Mouse (Mus musculus) intestine, embryonic 16.5 days (tissue): Measurements from ENCODE around the gene Primpol. TPM values are rescaled to one million over a fixed set of nuclear protein-coding genes. Genes with fewer than 3 reads are reported as not detected.

Experiments
- ATAC-seq: fragments of 200-750 bp; cut with Nextera tagmentation; 2 replicates; pipeline ENCODE4 v1.8.0; 2017; ENCODE audit warnings: moderate TSS enrichment, moderate library complexity
- H3K27ac ChIP-seq: fragments of 300-500 bp; sonication (generic); 2 replicates; pipeline ENCODE4 v1.5.1; 2014; ENCODE audit warnings: mild to moderate bottlenecking, low read length
- H3K27me3 ChIP-seq: fragments of 300-500 bp; sonication (generic); replicated peaks from 2 replicates; pipeline ENCODE4 v1.6.1; 2014; ENCODE audit warnings: low read length, control low read depth, mixed read lengths; ENCODE audit not compliant: control insufficient read depth, insufficient read depth
- H3K36me3 ChIP-seq: fragments of 300-500 bp; sonication (generic); 2 replicates; pipeline ENCODE4 v1.6.1; 2014; ENCODE audit warnings: low read length, control low read depth; ENCODE audit not compliant: control insufficient read depth, insufficient read depth
- H3K4me1 ChIP-seq: fragments of 300-500 bp; sonication (generic); 2 replicates; pipeline ENCODE4 v1.6.1; 2014; ENCODE audit warnings: low read length, control low read depth, mixed read lengths; ENCODE audit not compliant: control insufficient read depth, insufficient read depth
- H3K4me2 ChIP-seq: fragments of 300-500 bp; sonication (generic); 2 replicates; pipeline ENCODE4 v1.6.1; 2014; ENCODE audit warnings: low read depth, low read length, control low read depth
- H3K4me3 ChIP-seq: fragments of 300-500 bp; sonication (generic); 2 replicates; pipeline ENCODE4 v1.5.1; 2014; ENCODE audit warnings: mild to moderate bottlenecking, low read length
- H3K9ac ChIP-seq: fragments of 300-500 bp; sonication (generic); 2 replicates; pipeline ENCODE4 v1.6.1; 2014; ENCODE audit warnings: low read depth, low read length
- H3K9me3 ChIP-seq: fragments of 300-500 bp; sonication (generic); 2 replicates; pipeline ENCODE4 v1.6.1; 2016; ENCODE audit warnings: low read length, control low read depth; ENCODE audit not compliant: control insufficient read depth
- WGBS: fragments of 180-500 bp; shearing (Covaris S2); extraction: QIAGEN DNeasy Blood & Tissue Kit; methylation state at CpG from one replicate; pipeline ENCODE4 v1.1.7; 2014; 5-methylcytosine and 5-hydroxymethylcytosine counted together
- polyA plus RNA-seq: library from polyadenylated mRNA; unstranded; fragments of >200 nt; fragmentation: Nextera tagmentation; extraction: Ambion mirVana; gene quantifications from 2 replicates; pipeline ENCODE4 v1.2.1, GENCODE M21; 2015

Primpol gene
- polyA plus RNA-seq, 1 experiment from 2014 or later: 15.2 TPM

GRCm38 (mm10) chr8:46573964-46574363, 43.0 kb downstream of the Primpol start:
- Histone ChIP-seq H3K4me2 (no peak overlapping the region), H3K4me3 (no peak overlapping the region), H3K36me3 (peaks cover 10% of the 10 kb centered on the region; the same call in 1 of the 2 replicates), H3K4me1 (peaks cover 7% of the 10 kb centered on the region), H3K27me3 (no peaks in the 10 kb centered on the region), H3K9me3 (no peaks in the 10 kb centered on the region), H3K27ac (no peak overlapping the region), H3K9ac (no peak overlapping the region)
- ATAC-seq: 0 out of 2 replicates have a peak, but pooled peaks have one; percentile 32
- 82% methylated on average over 2 of the region's 2 CpGs for WGBS

GRCm38 (mm10) chr8:46573446-46573845, 43.6 kb downstream of the Primpol start:
- ATAC-seq: no peak
- Histone ChIP-seq H3K4me2 (no peak overlapping the region), H3K27ac (no peak overlapping the region), H3K4me1 (peaks cover 7% of the 10 kb centered on the region), H3K4me3 (no peak overlapping the region), H3K9me3 (no peaks in the 10 kb centered on the region), H3K9ac (no peak overlapping the region), H3K27me3 (no peaks in the 10 kb centered on the region), H3K36me3 (peaks cover 7% of the 10 kb centered on the region; the same call in 1 of the 2 replicates)
- 97% methylated on average over 2 of the region's 2 CpGs for WGBS

DNA sequence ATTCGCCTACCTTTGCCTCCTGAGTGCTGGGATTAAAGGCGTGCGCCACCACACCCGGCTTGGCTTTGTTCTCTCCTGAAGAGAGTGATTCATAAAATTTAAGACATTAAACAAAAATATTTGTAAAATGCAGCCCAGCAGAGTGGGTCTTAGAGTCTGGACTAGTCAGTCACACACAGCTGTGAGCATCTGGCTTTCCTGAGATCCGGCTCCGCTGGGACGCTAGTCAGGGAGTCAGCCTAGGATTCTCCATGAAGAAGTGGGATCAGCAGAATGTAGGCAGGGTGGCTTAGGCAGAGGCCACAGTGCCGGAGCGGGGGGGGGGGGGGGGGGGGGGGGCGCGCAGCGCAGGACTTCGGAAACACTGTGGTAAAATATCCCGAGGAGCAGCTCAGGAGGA, 46.3 kb downstream of the Primpol start:
- 71% methylated on average over 10 of the region's 14 CpGs for WGBS
- H3K4me2 ChIP-seq: no peak overlapping the region
- no peaks in the 10 kb centered on the region for H3K9me3 ChIP-seq
- peaks cover 2% of the 10 kb centered on the region; the same call in 1 of the 2 replicates for H3K36me3 ChIP-seq
- no peak overlapping the region for H3K4me3 ChIP-seq
- H3K27me3 ChIP-seq: no peaks in the 10 kb centered on the region
- peaks cover 7% of the 10 kb centered on the region for H3K4me1 ChIP-seq
- H3K27ac ChIP-seq: 0 out of 2 replicates have a peak overlapping the region, but pooled peaks have one; percentile 60
- ATAC-seq: peak; percentile 45
- no peak overlapping the region for H3K9ac ChIP-seq

DNA sequence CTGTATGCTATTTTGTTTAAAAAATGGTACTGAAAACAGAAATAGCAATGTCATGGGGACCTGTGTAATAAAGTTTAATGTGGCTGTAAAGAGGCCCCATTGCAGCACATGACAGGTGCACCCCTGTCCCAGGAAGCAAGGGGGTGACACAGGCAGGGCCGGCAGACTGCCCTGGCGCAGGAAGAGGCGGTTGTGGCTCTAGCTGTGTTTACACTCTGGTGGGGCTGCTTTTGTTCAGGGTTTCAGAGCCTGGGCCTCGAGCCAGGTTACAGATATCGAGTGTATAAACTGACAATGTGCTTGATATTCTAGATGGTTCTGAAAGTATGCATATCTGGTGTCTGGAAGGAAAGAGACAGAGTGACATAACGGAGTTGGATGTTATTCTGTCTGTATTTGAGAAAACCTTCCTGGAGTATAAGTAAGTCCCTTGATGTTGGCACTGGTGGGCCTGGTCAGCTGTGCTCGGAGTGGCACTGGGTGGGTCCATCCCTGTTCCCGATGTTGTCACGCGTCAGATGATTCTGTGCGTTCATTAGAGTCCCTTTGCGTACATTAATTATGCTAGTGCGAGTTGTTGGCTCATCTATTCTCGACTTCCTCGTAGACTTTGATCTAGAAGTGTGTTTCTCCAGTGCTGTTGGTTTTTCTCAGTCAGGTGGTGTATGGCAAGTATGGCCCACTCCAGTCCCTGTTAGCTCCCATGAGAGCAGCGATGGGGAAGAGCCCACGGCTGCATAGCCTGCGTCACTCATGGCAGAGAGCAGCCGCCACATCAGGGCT, 47.2 kb downstream of the Primpol start:
- H3K36me3 ChIP-seq: no peaks in the 10 kb centered on the region
- H3K27ac ChIP-seq: peak overlapping the region; percentile 60
- H3K4me3 ChIP-seq: no peak overlapping the region
- peak; percentile 84 for ATAC-seq
- no peaks in the 10 kb centered on the region for H3K9me3 ChIP-seq
- H3K4me2 ChIP-seq: no peak overlapping the region
- 67% methylated on average over 19 of the region's 19 CpGs for WGBS
- H3K27me3 ChIP-seq: no peaks in the 10 kb centered on the region
- peaks cover 7% of the 10 kb centered on the region for H3K4me1 ChIP-seq
- H3K9ac ChIP-seq: no peak overlapping the region

- H3K9ac ChIP-seq: no peak overlapping the region
Measured at GRCm38 (mm10) chr8:46568942-46569341, 48.1 kb downstream of the Primpol start.

DNA sequence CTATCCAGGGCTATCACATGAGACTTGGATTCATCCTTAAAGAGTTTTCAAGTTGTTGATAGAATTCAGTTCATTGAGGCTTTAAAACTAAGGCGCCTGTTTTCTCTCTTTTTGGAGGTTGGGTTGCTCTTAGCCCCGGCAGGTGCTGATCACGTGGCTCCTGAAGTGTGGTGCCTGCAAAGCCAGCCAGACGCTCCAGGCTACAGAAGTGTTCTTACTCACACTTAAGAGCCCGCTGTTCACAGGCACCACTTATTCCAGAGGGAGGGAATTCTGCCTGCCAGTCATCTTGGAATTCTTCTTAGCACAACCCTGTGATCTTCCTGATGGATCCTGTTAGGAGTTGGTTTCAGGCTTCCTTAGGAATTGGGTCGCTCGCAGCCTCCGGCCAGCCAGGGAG, 49.1 kb downstream of the Primpol start:
- Histone ChIP-seq H3K36me3 (no peaks in the 10 kb centered on the region), H3K4me2 (no peak overlapping the region), H3K9ac (no peak overlapping the region), H3K27me3 (no peaks in the 10 kb centered on the region), H3K4me1 (peaks cover 7% of the 10 kb centered on the region), H3K9me3 (no peaks in the 10 kb centered on the region), H3K4me3 (no peak overlapping the region), H3K27ac (no peak overlapping the region)
- no peak for ATAC-seq
- WGBS: 83% methylated on average over 8 of the region's 8 CpGs

More at GRCm38 (mm10) chr8:46568942-46569341, 48.1 kb downstream of the Primpol start:
- H3K4me3 ChIP-seq: no peak overlapping the region
- no peak overlapping the region for H3K4me2 ChIP-seq
- no peaks in the 10 kb centered on the region for H3K27me3 ChIP-seq
- ATAC-seq: no peak
- 79% methylated on average over 2 of the region's 2 CpGs for WGBS
- no peaks in the 10 kb centered on the region for H3K9me3 ChIP-seq
- H3K27ac ChIP-seq: no peak overlapping the region
- H3K36me3 ChIP-seq: no peaks in the 10 kb centered on the region
- peaks cover 7% of the 10 kb centered on the region for H3K4me1 ChIP-seq

- H3K9ac ChIP-seq: no peak overlapping the region
- H3K9me3 ChIP-seq: no peaks in the 10 kb centered on the region
- no peak for ATAC-seq
- 87% methylated on average over 7 of the region's 7 CpGs for WGBS
- H3K27ac ChIP-seq: no peak overlapping the region
- no peaks in the 10 kb centered on the region for H3K36me3 ChIP-seq
- H3K4me3 ChIP-seq: no peak overlapping the region
- H3K4me2 ChIP-seq: no peak overlapping the region
- H3K4me1 ChIP-seq: peaks cover 7% of the 10 kb centered on the region
- no peaks in the 10 kb centered on the region for H3K27me3 ChIP-seq
Measured at GRCm38 (mm10) chr8:46566914-46567529, 50.0 kb downstream of the Primpol start.

DNA sequence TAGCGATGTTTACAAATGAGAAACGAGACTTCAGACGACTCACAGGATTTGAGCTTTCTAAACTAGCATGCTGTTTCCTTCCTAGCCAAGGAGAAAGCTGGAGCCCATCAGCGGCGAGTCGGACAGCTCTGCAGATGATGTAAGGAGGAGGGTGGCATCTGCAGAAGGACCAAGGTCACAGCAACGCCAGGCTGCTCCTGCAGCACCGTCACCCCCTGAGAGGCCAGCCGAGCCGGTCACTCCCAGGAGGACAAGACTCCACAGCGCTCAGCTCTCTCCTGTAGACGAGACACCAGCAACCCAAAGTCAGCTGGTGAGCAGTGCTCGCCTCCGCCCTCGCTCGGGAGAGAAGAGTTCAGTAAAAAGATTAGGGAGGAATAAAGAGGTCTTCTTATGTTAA, 54.7 kb downstream of the Primpol start:
- H3K36me3 ChIP-seq: no peaks in the 10 kb centered on the region
- 89% methylated on average over 16 of the region's 16 CpGs for WGBS
- H3K9ac ChIP-seq: no peak overlapping the region
- H3K9me3 ChIP-seq: no peaks in the 10 kb centered on the region
- no peaks in the 10 kb centered on the region for H3K27me3 ChIP-seq
- no peak for ATAC-seq
- H3K4me3 ChIP-seq: no peak overlapping the region
- H3K4me2 ChIP-seq: no peak overlapping the region
- no peaks in the 10 kb centered on the region for H3K4me1 ChIP-seq
- H3K27ac ChIP-seq: no peak overlapping the region

DNA sequence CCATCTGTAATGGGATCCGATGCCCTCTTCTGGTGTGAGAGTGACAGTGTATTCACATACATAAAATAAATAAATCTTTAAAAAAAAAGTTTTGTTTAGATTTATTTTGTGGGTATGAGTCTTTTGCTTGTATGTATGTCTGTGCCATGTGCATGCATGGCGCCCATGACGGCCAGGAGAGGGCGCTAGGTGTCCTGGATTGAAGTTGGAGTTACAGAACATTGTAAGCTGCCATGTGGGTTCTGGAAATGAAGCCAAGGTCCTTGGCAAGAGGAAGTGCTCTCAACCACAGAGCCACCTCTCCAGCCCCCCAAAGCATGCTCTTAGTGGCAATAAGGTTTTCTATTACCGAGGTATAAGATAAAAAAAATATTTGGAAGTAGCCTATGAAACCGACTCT, 57.6 kb downstream of the Primpol start:
- no peaks in the 10 kb centered on the region for H3K27me3 ChIP-seq
- H3K27ac ChIP-seq: no peak overlapping the region
- 77% methylated on average over 6 of the region's 6 CpGs for WGBS
- H3K4me2 ChIP-seq: no peak overlapping the region
- no peaks in the 10 kb centered on the region for H3K9me3 ChIP-seq
- H3K9ac ChIP-seq: no peak overlapping the region
- no peaks in the 10 kb centered on the region for H3K36me3 ChIP-seq
- H3K4me3 ChIP-seq: no peak overlapping the region
- no peaks in the 10 kb centered on the region for H3K4me1 ChIP-seq
- no peak for ATAC-seq
